Mouse (Mus musculus) liver, embryonic 15.5 days (tissue): ENCODE results near the gene Adh7. TPM values are rescaled to one million over a fixed set of nuclear protein-coding genes. Genes with fewer than 3 reads are reported as not detected.

ENCODE experiments used
- ATAC-seq: fragments of 200-750 bp; cut with Nextera tagmentation; 2 replicates; pipeline ENCODE4 v1.8.0; 2017; ENCODE audit warnings: moderate number of reproducible peaks, mild to moderate bottlenecking, moderate library complexity; ENCODE audit not compliant: insufficient read depth
- H3K27ac ChIP-seq: fragments of 300-500 bp; sonication (generic); replicated peaks from 2 replicates; pipeline ENCODE4 v1.5.1; 2015; ENCODE audit warnings: mild to moderate bottlenecking, inconsistent platforms
- H3K27me3 ChIP-seq: fragments of 300-500 bp; sonication (generic); 2 replicates; pipeline ENCODE4 v1.6.1; 2015; ENCODE audit warnings: mild to moderate bottlenecking, inconsistent platforms
- H3K36me3 ChIP-seq: fragments of 300-500 bp; sonication (generic); replicated peaks from 2 replicates; pipeline ENCODE4 v1.6.1; 2015; ENCODE audit warnings: moderate library complexity, mild to moderate bottlenecking, inconsistent platforms
- H3K4me1 ChIP-seq: fragments of 300-500 bp; sonication (generic); replicated peaks from 2 replicates; pipeline ENCODE4 v1.6.1; 2015; ENCODE audit warnings: inconsistent platforms
- H3K4me2 ChIP-seq: fragments of 300-500 bp; sonication (generic); 2 replicates; pipeline ENCODE4 v1.6.1; 2015; ENCODE audit warnings: moderate library complexity, mild to moderate bottlenecking, inconsistent platforms
- H3K4me3 ChIP-seq: fragments of 300-500 bp; sonication (generic); replicated peaks from 2 replicates; pipeline ENCODE4 v1.5.1; 2015; ENCODE audit warnings: mild to moderate bottlenecking, inconsistent platforms
- H3K9ac ChIP-seq: fragments of 300-500 bp; sonication (generic); 2 replicates; pipeline ENCODE4 v1.6.1; 2015; ENCODE audit warnings: moderate library complexity, mild to moderate bottlenecking, inconsistent platforms
- H3K9me3 ChIP-seq: fragments of 300-500 bp; sonication (generic); replicated peaks from 2 replicates; pipeline ENCODE4 v1.6.1; 2016; ENCODE audit warnings: inconsistent platforms
- WGBS: fragments of 180-500 bp; shearing (Covaris S2); methylation state at CpG from one replicate; pipeline ENCODE4 v1.1.7; 2015; ENCODE audit warnings: mixed read lengths; ENCODE audit not compliant: insufficient replicate concordance; 5-methylcytosine and 5-hydroxymethylcytosine counted together
- polyA plus RNA-seq: library from polyadenylated mRNA; unstranded; fragments of >200 nt; fragmentation: Nextera tagmentation; extraction: Ambion mirVana; gene quantifications from 2 replicates; pipeline ENCODE4 v1.2.1, GENCODE M21; 2015

Adh7 gene
- 0.25 and 0.36 TPM in 2 replicates for polyA plus RNA-seq

DNA sequence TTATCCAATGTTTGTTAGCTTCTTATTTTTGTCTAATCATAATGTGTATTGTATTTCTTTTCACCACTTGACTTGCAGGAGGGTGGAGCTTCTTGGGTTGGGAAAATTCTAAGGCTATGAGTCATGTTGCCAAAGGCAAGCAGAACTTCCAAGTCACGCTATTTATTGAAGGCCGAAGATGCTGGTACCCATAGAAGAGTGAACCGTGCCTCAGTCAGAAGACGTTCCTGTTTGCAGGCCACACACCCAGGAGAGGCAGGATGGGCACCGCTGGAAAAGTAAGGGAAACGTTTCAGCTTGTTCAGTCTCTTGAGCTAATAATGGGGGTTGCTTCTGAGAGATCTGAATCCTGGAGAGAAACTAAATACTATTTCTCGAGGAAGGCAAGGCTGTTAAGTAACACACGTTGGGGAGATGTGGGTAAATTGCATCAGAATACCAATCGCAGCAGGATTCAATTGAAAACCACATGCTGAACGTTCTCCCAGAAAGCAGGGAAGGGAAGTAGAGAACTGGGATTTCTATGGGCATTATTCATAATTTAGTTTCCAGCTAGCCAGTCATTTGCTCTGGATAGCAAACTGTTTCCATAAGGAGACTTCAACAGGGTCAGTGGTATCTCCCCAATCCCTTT is at the start of gene Adh7:
TSS of gene Adh7 (plus strand) at position 130 of the 634 bp plus-strand sequence.
- Histone ChIP-seq H3K27me3 (no peaks in the 10 kb centered on the region), H3K9me3 (no peaks in the 10 kb centered on the region), H3K36me3 (no peaks in the 10 kb centered on the region), H3K27ac (no peak within 1 kb of the TSS), H3K4me2 (no peak within 1 kb of the TSS), H3K4me3 (no peak within 1 kb of the TSS), H3K4me1 (0 out of 2 replicates have a peak, but pooled peaks cover 4% of the 10 kb centered on the region), H3K9ac (no peak within 1 kb of the TSS)
- ATAC-seq, result no peak
- WGBS, result 52% methylated on average over 10 of the region's 10 CpGs

DNA sequence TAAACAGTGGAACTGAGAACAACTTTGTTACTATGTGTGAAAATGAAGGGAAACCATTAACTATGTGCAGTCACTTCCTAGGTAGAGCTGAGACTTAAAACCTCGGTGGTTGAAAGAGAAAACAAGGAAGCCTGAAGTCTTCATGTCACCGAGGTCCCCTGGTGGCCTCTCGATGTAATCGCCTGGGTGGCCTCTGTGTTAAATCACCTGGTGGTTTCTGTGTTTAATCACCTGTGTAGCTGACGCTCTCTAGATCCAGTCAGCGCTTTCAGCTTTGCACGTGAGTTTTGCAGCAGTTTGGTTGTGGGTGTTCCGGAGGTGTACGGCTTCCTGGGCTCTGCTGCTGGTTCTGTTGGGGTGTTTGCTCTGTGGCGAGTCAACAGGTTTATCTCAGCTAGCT is 44.3 kb upstream of the Adh7 start:
- Histone ChIP-seq H3K4me3 (no peak overlapping the region), H3K4me1 (no peaks in the 10 kb centered on the region), H3K27me3 (no peaks in the 10 kb centered on the region), H3K9ac (no peak overlapping the region), H3K9me3 (no peaks in the 10 kb centered on the region), H3K36me3 (no peaks in the 10 kb centered on the region), H3K27ac (no peak overlapping the region), H3K4me2 (no peak overlapping the region)
- no peak for ATAC-seq
- WGBS, result 71% methylated on average over 10 of the region's 10 CpGs

DNA sequence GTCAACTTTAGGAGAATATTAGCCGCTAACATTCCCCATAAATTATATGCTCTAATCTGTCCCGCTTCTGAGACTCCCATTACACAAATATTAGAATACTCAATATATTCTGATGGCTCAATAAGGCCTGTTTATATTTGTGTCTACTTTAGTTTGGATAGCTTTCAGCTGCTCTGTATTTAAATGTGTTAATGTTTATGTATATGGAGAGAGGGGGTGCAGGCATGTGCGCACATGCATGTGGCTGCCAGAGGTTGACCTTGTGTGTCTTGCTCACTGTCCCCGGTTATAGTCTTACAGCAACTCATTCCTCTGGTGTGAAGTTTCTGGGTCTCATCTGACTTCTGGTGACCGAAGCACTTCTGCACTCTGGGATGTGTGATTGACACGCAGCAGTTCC is 42.0 kb upstream of the Adh7 start:
- H3K27ac ChIP-seq, result no peak overlapping the region
- H3K4me3 ChIP-seq, result no peak overlapping the region
- WGBS, result 81% methylated on average over 6 of the region's 6 CpGs
- no peaks in the 10 kb centered on the region for H3K4me1 ChIP-seq
- no peak overlapping the region for H3K9ac ChIP-seq
- H3K9me3 ChIP-seq, result no peaks in the 10 kb centered on the region
- no peaks in the 10 kb centered on the region for H3K36me3 ChIP-seq
- no peak for ATAC-seq
- no peak overlapping the region for H3K4me2 ChIP-seq
- no peaks in the 10 kb centered on the region for H3K27me3 ChIP-seq

DNA sequence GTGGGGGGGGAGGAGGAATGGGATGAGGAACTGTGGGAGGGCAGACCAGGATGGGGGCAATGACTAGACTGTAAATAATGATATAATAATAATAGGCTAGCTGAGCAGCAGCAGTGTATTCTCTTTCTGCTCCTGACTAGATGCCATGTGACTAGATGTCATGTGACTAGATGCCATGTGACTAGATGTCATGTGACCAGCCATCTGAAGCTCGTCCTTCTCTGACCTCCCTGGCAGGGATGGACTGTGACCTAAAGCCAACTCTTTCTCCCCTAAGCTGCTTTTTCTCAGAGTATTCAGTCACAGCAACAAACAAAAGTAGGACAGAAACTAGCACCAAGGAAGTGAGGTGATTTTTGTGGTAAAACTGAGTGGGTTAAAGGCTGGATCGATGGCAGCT is 35.5 kb upstream of the Adh7 start:
- H3K4me1 ChIP-seq, result no peaks in the 10 kb centered on the region
- H3K27ac ChIP-seq, result no peak overlapping the region
- 54% methylated on average over 2 of the region's 2 CpGs for WGBS
- no peaks in the 10 kb centered on the region for H3K27me3 ChIP-seq
- H3K4me2 ChIP-seq, result no peak overlapping the region
- H3K9me3 ChIP-seq, result no peaks in the 10 kb centered on the region
- H3K36me3 ChIP-seq, result no peaks in the 10 kb centered on the region
- no peak for ATAC-seq
- no peak overlapping the region for H3K4me3 ChIP-seq
- no peak overlapping the region for H3K9ac ChIP-seq

DNA sequence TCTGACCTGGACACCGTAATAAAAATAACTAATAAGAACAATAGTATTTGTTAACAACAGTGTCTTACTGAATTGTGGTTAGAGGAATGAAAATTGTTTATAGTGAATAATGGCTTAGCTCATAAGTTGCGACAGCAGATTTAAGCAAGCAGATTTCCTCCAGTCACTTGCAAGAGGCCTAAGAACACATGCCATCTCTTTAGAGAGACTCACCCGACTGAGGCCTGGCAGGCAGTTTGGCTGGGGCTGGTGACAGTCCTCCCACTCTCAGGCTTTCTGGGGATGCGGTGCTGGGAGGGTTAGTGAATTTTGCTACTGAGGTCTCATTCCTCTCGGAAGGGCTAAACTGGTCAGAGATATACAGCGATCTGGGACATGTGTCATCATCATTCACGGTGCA is 34.2 kb upstream of the Adh7 start:
- WGBS, result 69% methylated on average over 7 of the region's 7 CpGs
- ATAC-seq, result no peak
- H3K27ac ChIP-seq, result no peak overlapping the region
- no peaks in the 10 kb centered on the region for H3K4me1 ChIP-seq
- no peak overlapping the region for H3K4me3 ChIP-seq
- no peak overlapping the region for H3K9ac ChIP-seq
- no peaks in the 10 kb centered on the region for H3K27me3 ChIP-seq
- no peaks in the 10 kb centered on the region for H3K9me3 ChIP-seq
- no peaks in the 10 kb centered on the region for H3K36me3 ChIP-seq
- H3K4me2 ChIP-seq, result no peak overlapping the region

DNA sequence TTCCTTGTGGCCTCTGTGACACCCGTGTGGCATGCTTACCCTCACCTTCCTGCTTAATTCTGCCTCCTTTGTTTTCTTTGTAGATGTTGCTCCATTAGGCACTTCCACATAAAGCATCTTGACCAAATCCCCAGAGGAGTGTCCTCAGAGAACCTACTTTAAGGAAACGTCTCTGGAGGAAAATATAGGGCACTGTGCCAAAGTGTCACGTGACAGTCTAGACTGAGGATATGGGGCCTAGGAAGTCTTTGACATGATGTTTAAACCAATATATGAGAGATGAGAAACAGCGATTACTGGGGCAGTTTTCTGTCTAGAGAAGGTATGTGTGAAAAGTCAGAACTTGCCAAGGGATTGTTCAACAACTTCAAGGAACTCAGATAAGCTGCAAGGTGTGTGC is 32.3 kb upstream of the Adh7 start:
- WGBS, result 46% methylated on average over 4 of the region's 4 CpGs
- no peak for ATAC-seq
- H3K36me3 ChIP-seq, result no peaks in the 10 kb centered on the region
- no peak overlapping the region for H3K27ac ChIP-seq
- no peak overlapping the region for H3K9ac ChIP-seq
- no peak overlapping the region for H3K4me3 ChIP-seq
- H3K4me1 ChIP-seq, result no peaks in the 10 kb centered on the region
- H3K27me3 ChIP-seq, result no peaks in the 10 kb centered on the region
- H3K9me3 ChIP-seq, result no peaks in the 10 kb centered on the region
- H3K4me2 ChIP-seq, result no peak overlapping the region

DNA sequence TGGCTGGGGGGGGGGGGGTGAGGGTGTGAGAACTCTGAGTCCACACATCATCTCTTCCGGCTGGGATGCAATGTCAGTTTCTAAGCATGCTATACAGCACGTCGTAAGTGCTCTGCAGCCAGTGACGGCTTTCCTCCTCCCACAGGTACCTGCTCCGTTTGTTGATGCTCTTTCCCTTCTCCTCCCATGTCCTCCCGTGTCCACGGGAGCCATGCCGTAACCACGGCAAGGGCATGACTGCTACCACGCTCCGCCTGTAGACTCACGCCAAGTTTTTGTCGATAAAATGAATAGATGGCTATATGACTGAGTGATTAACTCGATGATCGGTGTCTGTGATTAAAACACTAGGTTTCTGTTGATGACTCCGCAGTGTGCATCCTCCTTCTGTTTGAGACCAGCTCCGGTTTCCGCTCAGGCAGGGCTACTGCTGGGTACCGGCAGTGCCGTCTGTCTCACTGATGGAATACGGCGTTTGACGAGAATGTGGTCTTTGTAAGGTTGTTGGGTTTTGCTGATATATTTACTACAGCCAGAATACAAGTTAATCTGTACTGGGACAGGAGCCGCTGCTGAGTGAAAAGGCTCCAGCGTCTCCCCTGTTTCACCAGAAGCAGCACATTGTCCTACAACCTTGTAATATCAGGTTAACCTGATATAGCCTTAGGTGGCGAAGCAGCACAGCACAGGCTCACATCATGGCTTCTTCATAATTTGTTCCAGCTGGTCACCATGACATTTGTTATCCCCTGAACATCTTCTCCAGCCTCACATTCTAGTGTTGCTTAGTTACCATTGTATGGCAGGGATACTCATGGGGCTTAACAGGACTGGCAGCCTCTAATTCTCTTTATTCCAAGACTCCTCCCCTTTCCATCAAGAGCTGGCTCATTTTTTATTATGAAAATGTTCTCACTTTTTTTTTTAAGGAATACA is 31.3 kb upstream of the Adh7 start:
- H3K4me3 ChIP-seq, result no peak overlapping the region
- ATAC-seq, result no peak
- no peaks in the 10 kb centered on the region for H3K27me3 ChIP-seq
- no peak overlapping the region for H3K4me2 ChIP-seq
- H3K9me3 ChIP-seq, result no peaks in the 10 kb centered on the region
- no peak overlapping the region for H3K27ac ChIP-seq
- H3K36me3 ChIP-seq, result no peaks in the 10 kb centered on the region
- H3K9ac ChIP-seq, result no peak overlapping the region
- 81% methylated on average over 26 of the region's 26 CpGs for WGBS
- no peaks in the 10 kb centered on the region for H3K4me1 ChIP-seq

DNA sequence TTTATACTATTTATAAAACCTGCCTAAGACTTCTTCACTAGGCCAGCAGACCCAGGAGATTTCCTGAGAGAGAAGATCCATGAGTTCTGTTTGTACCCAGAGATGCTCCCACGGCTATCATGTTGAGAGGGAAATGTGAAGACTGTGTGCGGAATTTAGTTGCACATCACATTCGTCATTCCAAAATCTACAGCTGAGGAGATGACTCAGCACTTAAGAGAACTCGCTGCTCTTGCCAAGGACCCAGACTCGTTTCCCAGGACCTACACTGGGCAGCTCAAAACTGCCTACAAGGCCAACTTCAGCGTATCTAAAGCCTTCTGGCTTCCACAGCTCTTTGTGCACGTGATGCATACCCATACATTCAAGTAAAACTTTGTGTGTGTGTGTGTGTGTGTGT is 25.3 kb upstream of the Adh7 start:
- no peak overlapping the region for H3K27ac ChIP-seq
- 65% methylated on average over 7 of the region's 7 CpGs for WGBS
- no peaks in the 10 kb centered on the region for H3K9me3 ChIP-seq
- no peaks in the 10 kb centered on the region for H3K27me3 ChIP-seq
- H3K4me1 ChIP-seq, result no peaks in the 10 kb centered on the region
- H3K4me3 ChIP-seq, result no peak overlapping the region
- no peaks in the 10 kb centered on the region for H3K36me3 ChIP-seq
- no peak overlapping the region for H3K9ac ChIP-seq
- ATAC-seq, result no peak
- no peak overlapping the region for H3K4me2 ChIP-seq

DNA sequence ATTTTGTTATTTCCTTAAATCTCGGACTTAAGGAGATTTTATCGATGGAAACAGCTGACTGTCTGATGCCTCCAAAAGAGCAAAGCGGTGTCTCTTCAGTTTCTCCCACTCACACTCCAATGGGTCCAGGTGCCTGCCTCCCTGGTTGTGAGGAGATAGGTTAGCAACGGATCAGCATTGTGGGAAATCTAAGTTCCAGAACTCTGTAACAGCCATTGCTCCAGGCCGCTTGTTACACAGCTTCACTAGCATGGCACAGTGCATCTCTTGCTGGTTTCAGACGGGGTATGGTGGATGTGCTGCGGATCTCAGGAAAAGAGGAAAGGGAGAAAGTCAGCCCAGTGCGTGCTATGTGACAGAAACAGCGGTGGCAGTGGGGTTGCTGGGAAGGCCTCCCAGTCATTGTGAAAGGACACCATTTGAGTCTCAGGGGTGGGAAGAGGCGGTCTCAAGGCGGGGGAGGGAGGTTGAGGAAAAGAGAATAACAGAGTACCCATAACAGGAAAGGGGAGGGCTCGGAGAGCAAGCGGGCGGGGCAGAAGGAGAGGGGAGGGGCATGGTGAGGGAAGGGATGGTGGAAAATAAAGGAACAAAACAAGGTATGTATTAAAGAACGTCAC is 23.8 kb upstream of the Adh7 start, which contains the start of gene 4930579F01Rik:
TSS of gene 4930579F01Rik (minus strand) at position 143 of the 620 bp plus-strand sequence.
- no peak within 1 kb of the TSS for H3K4me2 ChIP-seq
- no peak for ATAC-seq
- no peaks in the 10 kb centered on the region for H3K36me3 ChIP-seq
- H3K9ac ChIP-seq, result no peak within 1 kb of the TSS
- H3K4me1 ChIP-seq, result no peaks in the 10 kb centered on the region
- H3K27ac ChIP-seq, result no peak within 1 kb of the TSS
- H3K9me3 ChIP-seq, result no peaks in the 10 kb centered on the region
- H3K27me3 ChIP-seq, result no peaks in the 10 kb centered on the region
- 60% methylated on average over 15 of the region's 15 CpGs for WGBS
- no peak within 1 kb of the TSS for H3K4me3 ChIP-seq

DNA sequence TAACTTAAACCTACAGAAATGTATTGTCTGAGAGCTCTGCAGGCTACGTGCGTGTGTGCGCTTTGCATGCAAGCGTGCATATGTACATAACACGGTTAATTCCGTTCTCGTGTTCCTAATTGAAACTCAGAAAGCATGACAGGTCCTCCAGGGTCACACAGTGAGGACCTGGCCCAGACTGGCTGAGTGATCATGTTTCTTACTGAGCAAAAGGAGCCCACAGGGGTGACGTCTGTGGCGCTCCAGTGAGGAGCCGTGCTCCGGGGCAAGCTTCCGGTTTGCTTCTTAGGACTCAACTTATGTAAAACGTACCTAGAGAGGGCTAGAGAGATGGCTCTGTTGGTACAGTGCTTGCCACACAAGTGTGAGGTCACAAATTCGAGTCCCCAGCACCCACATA is 20.5 kb upstream of the Adh7 start:
- Histone ChIP-seq H3K4me2 (no peak overlapping the region), H3K9me3 (no peaks in the 10 kb centered on the region), H3K36me3 (no peaks in the 10 kb centered on the region), H3K27me3 (no peaks in the 10 kb centered on the region), H3K27ac (no peak overlapping the region), H3K4me3 (no peak overlapping the region), H3K9ac (no peak overlapping the region), H3K4me1 (no peaks in the 10 kb centered on the region)
- 75% methylated on average over 14 of the region's 14 CpGs for WGBS
- no peak for ATAC-seq

DNA sequence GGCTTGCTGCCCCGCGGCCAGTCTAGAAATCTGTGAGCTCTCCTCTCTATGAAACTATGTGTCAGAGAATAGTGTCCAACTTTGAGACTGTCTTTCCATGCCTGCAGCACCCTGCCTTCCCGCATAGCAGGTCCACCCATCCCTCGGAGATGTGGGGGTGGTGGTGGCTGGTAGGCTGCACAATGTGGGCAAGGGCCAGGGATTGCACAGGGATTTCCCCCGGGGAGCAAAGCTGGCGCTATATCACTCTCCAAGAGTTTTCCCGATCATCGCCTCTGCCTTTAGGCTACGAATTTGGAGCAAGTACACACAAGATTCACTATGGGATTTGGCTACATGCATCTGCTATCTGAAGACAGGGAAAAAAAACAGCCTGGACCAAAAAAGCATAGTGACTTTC is 20.0 kb upstream of the Adh7 start:
- Histone ChIP-seq H3K4me1 (no peaks in the 10 kb centered on the region), H3K27me3 (no peaks in the 10 kb centered on the region), H3K27ac (no peak overlapping the region), H3K36me3 (no peaks in the 10 kb centered on the region), H3K4me2 (no peak overlapping the region), H3K9ac (no peak overlapping the region), H3K9me3 (no peaks in the 10 kb centered on the region), H3K4me3 (no peak overlapping the region)
- 62% methylated on average over 9 of the region's 9 CpGs for WGBS
- ATAC-seq, result no peak
